ENCODE assay signal across 21 mouse cellular contexts in the genomic region with DNA sequence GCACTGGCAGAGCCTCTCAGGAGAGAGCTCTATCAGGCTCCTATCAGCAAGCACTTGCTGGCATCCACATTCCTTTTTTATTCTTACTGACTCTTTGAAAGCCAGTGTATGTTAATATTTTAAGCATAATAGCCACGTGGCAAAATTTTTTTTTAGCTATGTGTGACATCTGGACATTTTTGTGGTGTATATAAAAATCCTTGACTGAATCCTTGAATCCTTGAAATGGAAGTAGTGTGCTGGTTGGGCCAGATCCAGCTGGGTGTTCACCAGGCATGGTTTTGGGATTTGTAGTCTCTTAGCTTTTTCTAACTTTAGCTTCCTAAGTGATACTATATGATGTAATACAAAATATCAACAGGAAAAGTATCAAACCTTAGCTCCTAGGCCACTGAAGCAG. TPM values are rescaled to one million over a fixed set of nuclear protein-coding genes. Genes with fewer than 3 reads are reported as not detected.
DNase-seq lines count a peak whose midpoint lies in the region; TF ChIP-seq lines count a peak whose summit lies in the region.
"Had no signal": no experiment of that assay in that cellular context is flagged by ENCODE, and none has a peak within 500 bp of the region (broad histone marks: within the 10 kb centered on the region; RNA-seq: fewer than 3 reads in every experiment).

No protein-coding gene starts in this region.

- H3K36me3 ChIP-seq in heart, adult 2 months (ENCODE audit: control insufficient read depth, insufficient read depth, low read length) = no peaks in the 10 kb centered on the region; the same call in 1 of the 2 replicates

- TF ChIP-seq EP300 in heart, adult 2 months (IDR thresholded peaks at IDR 0.05; ENCODE audit: insufficient read depth, low read depth, low read length) = no peak

- H3K4me1 ChIP-seq in heart, adult 2 months (ENCODE audit: control insufficient read depth, insufficient read depth, low read length) = peaks cover 2% of the 10 kb centered on the region
- H3K4me1 ChIP-seq: hindbrain, embryonic 13.5 days; midbrain, embryonic 10.5 days had no signal

- TF ChIP-seq POLR2A in heart, adult 2 months (IDR thresholded peaks at IDR 0.05; ENCODE audit: insufficient read depth, low read depth, low read length) = no peak

- no peak for TF ChIP-seq CTCF in heart, adult 2 months (IDR thresholded peaks at IDR 0.05)

- WGBS in heart, adult 2 months = 26% methylated on average over 1 of the region's 1 CpGs

- H3K27me3 ChIP-seq in heart, adult 2 months (ENCODE audit: control insufficient read depth, insufficient read depth, low read length) = no peaks in the 10 kb centered on the region
- H3K27me3 ChIP-seq: heart, embryonic 12.5 days; hindbrain, embryonic 13.5 days; liver, embryonic 12.5 days; Patski had no signal

- H3K27ac ChIP-seq in heart, adult 2 months = no peak overlapping the region
- H3K27ac ChIP-seq: hindbrain, embryonic 13.5 days; liver, embryonic 12.5 days; macrophage; midbrain, embryonic 10.5 days had no signal

- no peak overlapping the region for H3K9ac ChIP-seq in heart, adult 2 months (ENCODE audit: low read depth, low read length)
- H3K9ac ChIP-seq: heart, embryonic 12.5 days; hindbrain, embryonic 13.5 days; liver, embryonic 12.5 days; lung, embryonic 14.5 days had no signal

- H3K79me2 ChIP-seq in heart, adult 2 months (replicated peaks; ENCODE audit: control insufficient read depth, insufficient read depth, low read length) = no peaks in the 10 kb centered on the region

- H3K4me3 ChIP-seq in heart, adult 2 months = no peak overlapping the region
- H3K4me3 ChIP-seq: heart, embryonic 12.5 days; hindbrain, embryonic 13.5 days; liver, embryonic 12.5 days; midbrain, embryonic 10.5 days had no signal

- intact Hi-C loops in heart, adult 2 months (cut with DNase I) = no loop called here

- peak; percentile 12 for DNase-seq in heart, postnatal 4 days
- DNase-seq in heart, adult 2 months = no peak
- DNase-seq in adrenal gland, adult 8-10 months = peak; percentile 11
- DNase-seq in adrenal gland, postnatal 25 days = peak; percentile 20
- peak; percentile 76 to 82 for DNase-seq in right cerebral cortex, postnatal 10 days (ENCODE audit: low spot score in 2 of 2)
- DNase-seq in gastrocnemius, postnatal 25 days = no peak
- no peak for DNase-seq in lung, postnatal 25 days (ENCODE audit: low spot score)
- DNase-seq in layer of hippocampus, adult 11-12 months (ENCODE audit: low spot score) = no peak
- DNase-seq: cerebellum, adult 11-12 months; cerebellum, postnatal 25 days; embryo, embryonic 11 days; kidney, adult 2 months; kidney, postnatal 14 days; lung, embryonic 14.5 days; thymus, adult 2 months had no signal

RNA-seq across cellular contexts. Expression of a gene that starts 32.8 kb away (rescaled TPM):
- total RNA-seq in heart, postnatal 4 days (2021) = 10 to 100 TPM; 69.7 to 69.8 TPM
- total RNA-seq in heart, adult 2 months (2021) = 10 to 100 TPM; 72.5 to 84.8 TPM
- polyA plus RNA-seq in heart, adult 2 months (2012; rRNA removed) = 36.2 and 49.7 TPM in 2 replicates
- total RNA-seq in adrenal gland, adult 8-10 months (2022) = 10 to 100 TPM; 48.4 to 58.4 (median 55.5) TPM
- total RNA-seq in adrenal gland, postnatal 25 days (2021) = 56.4 and 66.0 TPM in 2 replicates
- 10 to 100 TPM; 63.9 to 64.8 TPM for total RNA-seq in gastrocnemius, postnatal 25 days (2021)

RNA-seq across cellular contexts. Expression of a gene that starts 46.2 kb away (rescaled TPM):
- 100 to 1,000 TPM; 145 TPM for total RNA-seq in heart, postnatal 4 days (2021)
- 100 to 1,000 TPM; 142 to 165 TPM for total RNA-seq in heart, adult 2 months (2021)
- polyA plus RNA-seq in heart, adult 2 months (2012; rRNA removed) = 145 and 161 TPM in 2 replicates
- 100 to 1,000 TPM; 289 to 469 (median 399) TPM for total RNA-seq in adrenal gland, adult 8-10 months (2022)
- total RNA-seq in adrenal gland, postnatal 25 days (2021) = 469 and 476 TPM in 2 replicates
- 100 to 1,000 TPM; 114 to 127 TPM for total RNA-seq in gastrocnemius, postnatal 25 days (2021)

RNA-seq across cellular contexts. Expression of a gene that starts 47.8 kb away (rescaled TPM):
- total RNA-seq in heart, postnatal 4 days (2021) = 1 to 10 TPM; 2.7 to 3.7 TPM
- total RNA-seq in heart, adult 2 months (2021) = 1 to 10 TPM in 1 of 2 experiments, under 1 TPM in 1; 0.65 to 1.1 TPM
- polyA plus RNA-seq in heart, adult 2 months (2012; rRNA removed) = 1.3 and 1.5 TPM in 2 replicates
- total RNA-seq in adrenal gland, adult 8-10 months (2022) = 1 to 10 TPM; 3.9 to 9.2 (median 4.7) TPM
- 6.5 and 8.4 TPM in 2 replicates for total RNA-seq in adrenal gland, postnatal 25 days (2021)
- total RNA-seq in gastrocnemius, postnatal 25 days (2021) = under 1 TPM; 0.48 to 0.87 TPM

Comparison
In these comparisons a context has a peak if more than half of its experiments do, and no peak if none do; other contexts are left out.
1. DNase-seq: peak in heart, postnatal 4 days (single experiment), adrenal gland, adult 8-10 months (single experiment), adrenal gland, postnatal 25 days (single experiment) and right cerebral cortex, postnatal 10 days (2 of 2); none in heart, adult 2 months (0 of 2), gastrocnemius, postnatal 25 days (single experiment), lung, postnatal 25 days (single experiment) and layer of hippocampus, adult 11-12 months (single experiment).